Comparison of ENCODE assay signal across 14 mouse cellular contexts in the genomic region with DNA sequence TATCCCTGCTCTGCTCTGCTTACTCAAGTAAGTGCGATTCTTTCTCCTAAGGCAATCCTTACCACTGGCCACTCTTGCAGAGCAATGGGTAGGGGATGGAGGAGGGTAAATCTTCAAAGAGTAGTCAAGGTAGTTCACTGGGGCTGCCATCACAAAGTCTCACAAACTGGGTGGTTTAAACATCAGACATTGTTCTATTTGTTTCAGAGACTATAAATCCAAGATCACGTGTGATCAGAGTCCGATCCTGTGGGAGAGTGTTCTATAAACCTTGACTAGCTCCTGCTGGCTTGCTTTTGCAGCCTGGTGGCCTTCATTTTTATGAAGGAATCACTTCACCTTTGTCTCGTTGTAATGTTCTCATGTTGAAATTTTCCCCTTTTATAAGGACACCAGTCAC. TPM values are rescaled to one million over a fixed set of nuclear protein-coding genes. Genes with fewer than 3 reads are reported as not detected.
A peak's percentile ranks its signal among the peaks of the same experiment; 100 is the strongest.
DNase-seq lines count a peak whose midpoint lies in the region; ATAC-seq and TF ChIP-seq lines count a peak whose summit lies in the region.
"Had no signal": no experiment of that assay in that cellular context is flagged by ENCODE, and none has a peak within 500 bp of the region (broad histone marks: within the 10 kb centered on the region; RNA-seq: fewer than 3 reads in every experiment).

No protein-coding gene starts in this region.

- no peak for DNase-seq in heart, postnatal 0 days (ENCODE audit: low spot score)
- no peak for DNase-seq in heart, adult 9 months (ENCODE audit: low spot score in 2 of 2)
- no peak for DNase-seq in lung, embryonic 14.5 days
- DNase-seq in lung, postnatal 10 days = no peak
- DNase-seq in limb, embryonic 14.5 days (ENCODE audit: low spot score) = no peak
- no peak for DNase-seq in spleen, postnatal 4 days (ENCODE audit: low spot score in 2 of 2)
- no peak for DNase-seq in cerebellum, adult 9-11 months
- DNase-seq: embryo, embryonic 11 days; gastrocnemius, postnatal 36 days had no signal

- TF ChIP-seq POLR2A in limb, embryonic 14.5 days (IDR thresholded peaks at IDR 0.05; ENCODE audit: borderline replicate concordance, extremely low read depth, insufficient read depth, insufficient read length) = no peak

- no peaks in the 10 kb centered on the region for H3K36me3 ChIP-seq in heart, postnatal 0 days (replicated peaks; ENCODE audit: control insufficient read depth, insufficient read depth, low read length)
- H3K36me3 ChIP-seq in lung, embryonic 14.5 days (ENCODE audit: insufficient read depth) = no peaks in the 10 kb centered on the region
- H3K36me3 ChIP-seq in limb, embryonic 14.5 days (ENCODE audit: control insufficient read depth, insufficient read depth, low read length) = no peaks in the 10 kb centered on the region
- H3K36me3 ChIP-seq: midbrain, embryonic 15.5 days; neural tube, embryonic 13.5 days had no signal

- no peak for TF ChIP-seq CTCF in heart, postnatal 0 days (IDR thresholded peaks at IDR 0.05; ENCODE audit: low read depth)
- no peak for TF ChIP-seq CTCF in lung, embryonic 14.5 days (IDR thresholded peaks at IDR 0.05; ENCODE audit: low read depth)

- H3K27me3 ChIP-seq in heart, postnatal 0 days (ENCODE audit: control insufficient read depth, insufficient read depth, low read length) = no peaks in the 10 kb centered on the region
- H3K27me3 ChIP-seq in lung, embryonic 14.5 days (ENCODE audit: insufficient read depth, low read length) = no peaks in the 10 kb centered on the region
- H3K27me3 ChIP-seq in limb, embryonic 14.5 days (ENCODE audit: control insufficient read depth, insufficient read depth, low read length) = no peaks in the 10 kb centered on the region; the same call in 1 of the 2 replicates
- H3K27me3 ChIP-seq: midbrain, embryonic 15.5 days had no signal

- no peak for ATAC-seq in heart, postnatal 0 days (ENCODE audit: insufficient read depth, low read depth)
- ATAC-seq in lung, embryonic 14.5 days (ENCODE audit: insufficient read depth) = no peak
- no peak for ATAC-seq in limb, embryonic 14.5 days (ENCODE audit: low FRiP score, low read depth)
- ATAC-seq: midbrain, embryonic 15.5 days had no signal

- H3K4me3 ChIP-seq in heart, postnatal 0 days (ENCODE audit: low read depth, low read length) = no peak overlapping the region
- no peak overlapping the region for H3K4me3 ChIP-seq in lung, embryonic 14.5 days (ENCODE audit: low read depth, low read length)
- no peak overlapping the region for H3K4me3 ChIP-seq in limb, embryonic 14.5 days (replicated peaks; ENCODE audit: low read length)
- H3K4me3 ChIP-seq: midbrain, embryonic 15.5 days; neural tube, embryonic 13.5 days had no signal

- H3K4me2 ChIP-seq in heart, postnatal 0 days (ENCODE audit: low read depth, low read length) = peak overlapping the region; percentile 52; the same call in 1 of the 2 replicates
- peak overlapping the region; percentile 55; the same call in 1 of the 2 replicates for H3K4me2 ChIP-seq in lung, embryonic 14.5 days
- peak overlapping the region; percentile 31; the same call in 1 of the 2 replicates for H3K4me2 ChIP-seq in limb, embryonic 14.5 days (replicated peaks; ENCODE audit: low read depth, low read length, severe bottlenecking)
- H3K4me2 ChIP-seq: midbrain, embryonic 15.5 days had no signal

- 77% methylated on average over 4 of the region's 4 CpGs for WGBS in heart, postnatal 0 days
- 61% methylated on average over 4 of the region's 4 CpGs for WGBS in lung, embryonic 14.5 days
- WGBS in limb, embryonic 14.5 days = 33% methylated on average over 4 of the region's 4 CpGs

- TF ChIP-seq EP300 in heart, postnatal 0 days (IDR thresholded peaks at IDR 0.05; ENCODE audit: low read depth) = no peak

- H3K9ac ChIP-seq in heart, postnatal 0 days (replicated peaks; ENCODE audit: low read depth, low read length) = no peak overlapping the region
- H3K9ac ChIP-seq in lung, embryonic 14.5 days = no peak overlapping the region
- H3K9ac ChIP-seq in limb, embryonic 14.5 days (ENCODE audit: low read depth, low read length, severe bottlenecking) = no peak overlapping the region
- H3K9ac ChIP-seq: midbrain, embryonic 15.5 days; neural tube, embryonic 13.5 days had no signal

- no peaks in the 10 kb centered on the region for H3K9me3 ChIP-seq in heart, postnatal 0 days (replicated peaks; ENCODE audit: control insufficient read depth, low read length)
- no peaks in the 10 kb centered on the region; the same call in 1 of the 2 replicates for H3K9me3 ChIP-seq in lung, embryonic 14.5 days (ENCODE audit: low read depth, low read length)
- no peaks in the 10 kb centered on the region for H3K9me3 ChIP-seq in limb, embryonic 14.5 days (ENCODE audit: control insufficient read depth, low read length)
- H3K9me3 ChIP-seq: midbrain, embryonic 15.5 days; neural tube, embryonic 13.5 days had no signal

- peaks cover 14% of the 10 kb centered on the region for H3K4me1 ChIP-seq in heart, postnatal 0 days (ENCODE audit: control insufficient read depth, insufficient read depth)
- H3K4me1 ChIP-seq in lung, embryonic 14.5 days (ENCODE audit: insufficient read depth) = no peaks in the 10 kb centered on the region
- H3K4me1 ChIP-seq in limb, embryonic 14.5 days (ENCODE audit: control insufficient read depth, insufficient read depth, low read length) = peaks cover 31% of the 10 kb centered on the region

- no peak overlapping the region for H3K27ac ChIP-seq in heart, postnatal 0 days (ENCODE audit: low read depth)
- H3K27ac ChIP-seq in lung, embryonic 14.5 days (ENCODE audit: low read depth) = peak overlapping the region; percentile 25; the same call in 1 of the 2 replicates
- H3K27ac ChIP-seq in limb, embryonic 14.5 days (replicated peaks; ENCODE audit: low read depth, low read length) = no peak overlapping the region
- H3K27ac ChIP-seq: macrophage; midbrain, embryonic 15.5 days; neural tube, embryonic 13.5 days had no signal

RNA-seq across cellular contexts. Expression of gene D630039A03Rik, which starts 0.6 kb away (rescaled TPM):
- not detected in 2 replicates for total RNA-seq in heart, postnatal 0 days (2014; rRNA removed; ENCODE audit: low replicate concordance)
- polyA plus RNA-seq in heart, postnatal 0 days (2015; fragmentation: Nextera tagmentation; extraction: Ambion mirVana) = 0.08 and 0.10 TPM in 2 replicates
- polyA plus RNA-seq in lung, embryonic 14.5 days (2014; fragmentation: Nextera tagmentation; extraction: Ambion mirVana) = 2.2 and 2.3 TPM in 2 replicates
- polyA plus RNA-seq in limb, embryonic 14.5 days (2012; rRNA removed) = 0.33 and 0.36 TPM in 2 replicates
- 0.11 and 0.17 TPM in 2 replicates for polyA plus RNA-seq in limb, embryonic 14.5 days (2014; fragmentation: Nextera tagmentation; extraction: Ambion mirVana)
- total RNA-seq: gastrocnemius, postnatal 36 days; left cerebral cortex, postnatal 4 days; MEL had no signal
- polyA plus RNA-seq: macrophage had no signal

RNA-seq across cellular contexts. Expression of gene Txn1, which starts 39.5 kb away (rescaled TPM):
- 85.8 and 104 TPM in 2 replicates for total RNA-seq in heart, postnatal 0 days (2014; rRNA removed; ENCODE audit: low replicate concordance)
- 243 and 248 TPM in 2 replicates for polyA plus RNA-seq in heart, postnatal 0 days (2015; fragmentation: Nextera tagmentation; extraction: Ambion mirVana)
- polyA plus RNA-seq in lung, embryonic 14.5 days (2014; fragmentation: Nextera tagmentation; extraction: Ambion mirVana) = 472 and 487 TPM in 2 replicates
- 237 and 292 TPM in 2 replicates for polyA plus RNA-seq in limb, embryonic 14.5 days (2012; rRNA removed)
- polyA plus RNA-seq in limb, embryonic 14.5 days (2014; fragmentation: Nextera tagmentation; extraction: Ambion mirVana) = 372 and 378 TPM in 2 replicates
